Mouse (Mus musculus) naive thymus-derived CD4-positive, alpha-beta T cell, adult 2 months (primary cell): Measurements from ENCODE around the gene Pex14.

Experiments used
- DNase-seq: peaks from one replicate; pipeline ENCODE4 v3.0.0-alpha.2; 2011; ENCODE audit warnings: low read depth

The Pex14 gene

DNA sequence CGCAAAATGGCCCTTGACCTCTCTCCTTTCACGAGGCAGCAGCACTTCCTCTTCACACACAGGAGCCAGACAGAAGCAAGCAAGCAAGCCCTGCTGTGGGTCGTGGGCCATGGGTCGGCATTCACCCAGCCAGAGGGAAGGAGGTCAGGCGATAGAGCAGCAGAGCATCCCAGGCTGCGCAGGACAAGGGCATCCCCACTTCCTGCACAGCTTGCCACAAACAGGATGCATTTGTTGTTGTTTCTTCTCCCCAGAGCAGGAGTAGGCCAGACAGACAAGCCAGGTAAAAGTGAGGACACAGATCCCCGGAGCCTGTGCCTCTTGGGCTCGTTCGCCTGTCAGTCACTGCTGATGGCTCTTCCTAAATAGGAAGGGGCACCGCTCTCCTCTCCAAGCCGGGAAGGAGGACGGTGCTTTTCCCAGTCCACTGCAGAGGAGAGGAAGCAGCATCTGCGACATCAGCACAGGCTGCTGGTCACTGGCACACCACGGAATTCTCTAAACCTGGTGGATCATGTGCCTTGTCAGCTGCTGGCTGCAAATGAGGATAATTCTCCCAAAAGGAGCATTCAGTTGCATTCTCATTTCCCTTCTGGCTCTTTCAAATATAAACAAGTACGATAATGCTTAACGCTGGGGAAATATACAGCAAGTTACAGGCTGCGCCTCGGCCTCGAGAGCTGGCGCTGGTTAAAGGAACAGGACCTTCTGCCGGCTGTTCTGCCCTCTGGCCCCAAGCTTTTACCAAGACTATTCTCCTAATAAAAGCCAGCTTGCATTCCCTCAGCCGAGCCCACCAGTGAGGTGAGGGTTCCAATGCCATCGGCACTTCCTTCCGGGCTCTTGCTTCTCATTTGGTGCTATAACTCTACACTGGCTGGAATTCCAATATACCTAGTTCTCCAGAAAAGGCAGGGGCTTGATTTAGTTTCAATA, 113.9 kb downstream of the Pex14 start:
- DNase-seq = no peak

DNA sequence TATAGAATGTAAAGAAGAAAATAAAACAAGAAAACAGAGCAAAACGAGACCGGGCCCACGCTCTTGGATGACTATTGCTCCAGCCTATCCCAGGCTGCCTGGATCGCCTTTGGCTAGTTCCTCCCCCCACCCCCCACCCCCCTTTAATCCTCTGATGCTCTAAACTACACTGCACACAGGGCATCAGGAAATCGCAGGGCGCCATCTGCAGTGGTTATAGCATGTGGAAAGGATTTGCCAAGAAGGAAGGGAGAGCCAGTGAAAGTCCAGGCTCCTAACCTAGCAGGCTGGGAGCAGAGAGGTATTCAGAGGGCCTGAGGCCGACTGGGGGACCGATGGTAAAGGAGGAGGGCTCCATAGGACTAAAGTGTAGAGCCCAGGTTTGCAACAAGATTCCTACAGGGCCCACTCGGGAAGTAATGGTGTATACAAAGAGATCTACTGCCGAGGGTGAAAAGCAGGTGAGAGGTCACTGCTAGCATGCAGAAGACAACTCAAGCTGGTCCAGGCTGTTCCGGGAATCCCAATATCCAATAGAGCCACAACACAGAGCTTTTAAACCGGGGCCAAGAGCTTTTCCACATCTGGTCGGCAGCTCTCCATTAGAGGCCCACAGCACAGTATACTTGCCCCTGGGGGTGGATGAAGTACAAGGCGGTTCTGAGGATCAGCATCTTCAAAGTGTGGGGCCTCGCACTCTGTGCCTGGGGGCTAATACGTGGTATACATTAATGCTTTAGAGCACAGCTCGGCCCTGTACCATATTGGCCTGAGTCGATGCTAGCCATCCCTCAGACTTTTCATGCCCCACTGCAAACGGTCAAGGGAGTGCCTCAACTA, 114.8 kb downstream of the Pex14 start:
- DNase-seq = no peak

DNA sequence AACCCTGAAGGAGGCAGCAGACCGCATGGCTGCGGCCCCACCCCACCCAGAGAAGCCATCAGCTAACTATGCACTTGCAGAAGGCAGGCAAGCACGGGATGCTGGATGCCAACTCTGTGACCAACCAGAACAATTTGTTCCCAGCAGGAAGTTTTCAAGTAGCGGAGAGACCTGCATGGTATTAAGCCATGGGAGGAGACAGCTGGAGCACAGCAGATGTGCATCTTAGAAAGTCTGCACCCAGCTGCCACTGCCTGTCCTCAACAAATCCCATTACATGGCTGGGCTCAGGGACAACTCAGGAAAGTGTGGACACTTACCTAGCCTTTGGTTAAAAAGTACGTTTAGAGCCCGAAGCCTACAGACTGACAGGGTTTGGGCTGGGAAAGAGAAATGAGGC, 117.4 kb downstream of the Pex14 start:
- no peak for DNase-seq

DNA sequence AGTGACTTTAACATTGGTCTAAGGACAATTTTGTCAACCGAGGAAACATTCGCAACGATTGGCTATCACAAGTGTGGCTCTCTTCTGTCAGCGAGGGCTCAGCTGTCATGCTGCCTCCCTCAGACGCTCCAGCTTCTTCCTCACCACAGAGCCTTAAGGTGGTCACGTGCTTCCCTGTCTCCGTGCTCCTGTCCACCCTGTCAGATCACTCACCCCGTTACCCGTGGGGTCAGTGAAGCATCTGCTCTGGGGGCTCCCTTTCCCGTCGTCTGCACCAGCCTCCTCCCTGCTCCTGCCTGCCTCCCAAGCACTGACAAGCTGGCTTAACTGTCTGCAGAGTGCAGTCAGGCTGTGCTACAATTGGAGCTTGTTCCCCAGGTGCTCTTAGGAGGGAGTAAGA, 119.8 kb downstream of the Pex14 start:
- DNase-seq = no peak

- no peak for DNase-seq
Observed at GRCm38 (mm10) chr4:148978926-148979325, 120.8 kb downstream of the Pex14 start.

GRCm38 (mm10) chr4:148978221-148978855, 121.3 kb downstream of the Pex14 start:
- no peak for DNase-seq

GRCm38 (mm10) chr4:148974833-148975232, 124.8 kb downstream of the Pex14 start:
- no peak for DNase-seq

GRCm38 (mm10) chr4:148973387-148973786, 126.3 kb downstream of the Pex14 start:
- DNase-seq = no peak

DNA sequence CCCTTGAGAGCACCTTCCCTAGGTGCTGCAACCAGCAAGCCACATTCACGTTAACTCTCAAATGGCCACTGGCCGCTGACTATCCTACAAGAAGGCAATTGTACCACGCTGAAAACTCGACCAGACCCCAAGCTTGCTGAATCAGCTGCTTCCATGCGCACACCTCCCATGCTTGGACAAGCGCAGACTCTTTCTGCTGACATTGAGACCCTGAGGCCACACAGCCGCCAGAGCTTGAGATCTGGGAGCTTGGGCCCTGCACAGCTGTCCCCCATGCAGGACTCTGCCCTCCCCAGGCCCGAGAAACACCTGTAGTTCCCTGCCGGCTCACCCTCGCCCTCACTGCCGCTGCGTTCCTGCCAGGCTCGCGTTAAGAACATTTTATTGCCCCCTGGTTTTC, 127.0 kb downstream of the Pex14 start:
- no peak for DNase-seq

DNA sequence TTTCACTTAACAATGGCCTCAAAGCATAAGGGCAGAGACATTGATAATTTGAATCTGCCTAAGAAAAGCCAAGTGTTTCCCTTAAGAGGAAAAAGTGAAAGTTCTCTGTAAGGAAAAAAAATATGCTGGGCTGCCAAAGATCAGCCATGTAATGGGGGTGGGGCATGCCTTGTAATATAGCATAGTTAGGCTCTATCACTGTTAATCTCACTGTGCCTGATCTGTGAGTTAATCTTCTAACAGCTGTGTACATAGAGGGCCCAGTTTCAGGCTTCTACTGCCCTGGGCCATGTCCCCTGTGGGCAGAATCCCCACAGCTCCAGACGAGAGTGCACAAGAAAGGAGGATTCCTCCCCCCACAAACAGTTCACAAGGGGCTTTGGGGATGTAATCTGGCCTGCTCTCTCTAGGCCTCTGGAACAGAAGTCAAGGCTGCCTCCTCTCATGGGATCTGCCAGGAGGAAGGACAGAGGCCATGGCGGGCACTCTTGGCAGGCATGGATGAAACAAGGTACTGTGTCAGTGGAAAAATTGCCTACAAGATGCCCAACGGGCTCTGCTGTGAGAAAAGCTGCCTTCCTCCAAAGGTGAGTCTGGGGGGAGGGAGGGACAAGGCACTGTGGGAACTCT, 127.9 kb downstream of the Pex14 start:
- DNase-seq = no peak

- DNase-seq = no peak
Observed at GRCm38 (mm10) chr4:148970742-148971141, 128.9 kb downstream of the Pex14 start.

DNA sequence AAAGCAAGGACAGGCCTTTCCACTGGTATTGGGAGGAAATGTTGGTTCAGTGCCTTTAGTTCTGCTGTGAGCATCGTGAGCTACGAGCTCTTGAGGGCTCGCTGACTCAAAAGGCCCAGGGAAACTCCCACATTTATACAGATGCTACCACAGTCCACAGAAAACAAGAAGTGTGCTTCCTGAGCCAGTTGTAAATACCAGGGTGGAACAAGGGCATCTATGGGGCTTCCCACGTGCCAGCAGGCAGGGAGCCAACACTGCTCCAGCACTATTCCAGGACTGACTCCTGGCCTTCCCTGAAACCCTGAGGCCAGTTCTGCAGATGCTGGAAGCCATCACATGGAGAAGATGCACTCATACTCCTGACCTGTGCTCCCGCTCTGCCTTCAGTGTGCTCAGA, 130.1 kb downstream of the Pex14 start:
- no peak for DNase-seq

GRCm38 (mm10) chr4:148968859-148969258, 130.8 kb downstream of the Pex14 start:
- DNase-seq = no peak

DNA sequence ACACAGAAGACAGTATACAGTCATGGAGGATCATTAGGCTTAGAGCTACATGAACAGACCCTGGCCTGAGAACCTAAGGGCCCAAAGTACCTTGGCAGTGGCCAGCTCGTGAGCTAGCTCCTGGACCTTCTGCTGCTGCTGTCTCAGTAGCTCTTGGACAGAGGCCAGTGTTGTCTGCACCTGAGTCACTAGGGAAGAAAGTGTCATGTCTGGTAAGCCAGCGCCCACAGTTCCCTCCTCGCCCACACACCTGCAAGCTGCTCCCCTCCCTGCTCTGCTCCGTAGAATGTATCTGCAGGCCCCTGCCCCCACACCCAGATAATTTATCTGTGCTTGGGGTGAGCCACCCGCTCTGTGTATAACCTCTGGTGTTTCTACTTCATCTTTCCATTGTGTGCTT, 133.5 kb downstream of the Pex14 start:
- no peak for DNase-seq

GRCm38 (mm10) chr4:148964541-148965310, 134.9 kb downstream of the Pex14 start:
- no peak for DNase-seq

- no peak for DNase-seq
Observed at GRCm38 (mm10) chr4:148962096-148962495, 137.6 kb downstream of the Pex14 start.

DNA sequence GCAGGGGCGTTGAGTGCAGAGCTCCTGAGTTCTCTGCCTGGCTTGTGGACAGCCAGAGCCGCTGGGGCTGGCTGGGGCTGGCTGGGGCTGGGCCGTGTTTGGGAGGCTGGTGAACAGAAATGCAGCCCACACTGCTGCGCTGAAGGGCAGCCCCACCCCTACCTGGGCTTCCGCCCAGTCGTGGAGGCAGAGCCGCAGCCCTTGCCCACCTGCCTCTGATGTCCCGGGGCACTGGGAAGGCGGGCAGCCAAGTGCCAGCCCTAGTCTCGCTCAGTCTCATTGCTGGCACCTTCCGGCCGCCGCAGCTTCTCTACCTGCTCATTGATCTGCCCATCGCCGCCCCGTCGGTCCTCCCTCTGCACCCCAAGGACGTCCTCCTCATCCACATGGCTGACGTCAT, 138.6 kb downstream of the Pex14 start:
- no peak for DNase-seq

DNA sequence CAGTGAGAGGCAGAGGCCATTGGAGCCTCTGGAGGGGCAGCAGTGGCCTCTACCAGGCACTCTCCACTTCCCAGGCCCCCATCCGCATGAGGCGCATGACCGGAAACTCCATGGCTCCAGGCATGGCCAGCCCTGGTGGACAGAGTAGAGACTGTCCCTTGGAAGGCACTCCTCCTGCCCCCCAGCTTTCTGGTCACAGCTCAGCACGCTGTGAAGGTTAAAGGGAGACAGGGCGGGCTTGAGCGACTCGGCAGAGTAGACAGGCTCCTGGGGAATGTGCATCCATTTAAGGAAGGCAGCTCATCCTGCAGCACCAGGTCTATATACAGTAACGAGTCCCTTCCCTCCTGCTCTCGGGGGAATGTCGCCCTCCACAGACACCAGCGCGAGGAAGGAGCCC, 139.7 kb downstream of the Pex14 start:
- DNase-seq = no peak

- no peak for DNase-seq
Observed at GRCm38 (mm10) chr4:148955131-148955813, 144.4 kb downstream of the Pex14 start.

DNA sequence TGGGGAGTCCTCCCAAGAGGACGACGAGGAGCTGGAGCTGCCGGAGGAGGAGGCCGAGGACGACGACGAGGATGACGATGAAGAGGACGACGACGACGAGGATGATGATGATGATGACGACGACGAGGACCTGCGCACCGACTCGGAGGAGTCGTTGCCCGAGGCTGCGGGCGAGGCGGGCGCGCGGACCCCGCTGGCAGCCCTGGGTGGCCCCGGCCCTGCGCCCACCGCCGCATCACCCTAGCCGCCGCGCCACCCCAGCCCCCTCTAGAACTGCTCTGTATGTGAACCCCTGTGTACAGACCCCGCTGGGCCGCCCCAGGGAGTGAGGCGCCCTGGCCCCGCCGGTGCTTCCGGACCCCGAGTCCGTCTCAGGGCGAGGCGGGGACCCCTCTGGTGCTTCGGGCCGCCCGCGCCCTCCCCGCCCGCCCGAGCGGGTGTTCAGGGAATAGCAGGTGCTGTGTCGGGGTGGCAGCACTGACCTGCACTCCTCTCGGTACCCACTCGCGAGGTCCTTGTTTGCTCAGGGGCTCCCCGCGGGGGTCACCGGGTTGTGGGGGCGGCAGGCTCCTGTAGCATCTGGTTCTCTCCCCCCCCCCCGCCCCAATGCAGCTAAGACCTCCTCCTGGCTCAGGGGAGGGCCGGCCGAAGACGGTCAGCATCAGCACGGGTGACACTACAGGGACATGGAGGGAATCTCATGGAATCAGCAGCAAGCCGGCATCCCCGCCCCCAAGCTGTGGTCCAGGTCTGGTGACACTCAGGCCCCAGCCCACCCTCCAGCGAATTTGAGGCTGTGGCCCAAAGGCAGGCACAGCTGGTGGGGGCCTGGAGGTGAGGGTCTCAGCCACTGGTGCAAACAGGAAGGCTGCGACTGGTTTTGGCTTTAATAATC, 147.1 kb downstream of the Pex14 start:
- no peak for DNase-seq
